Mouse (Mus musculus) kidney, postnatal 25 days (tissue): ENCODE results near the gene Abl2.

Source experiments
- DNase-seq, 2 experiments: peaks; one replicate each; pipeline ENCODE4 v3.0.0; 2021; ENCODE audit warnings: mixed read lengths in 2 of 2

Gene Abl2

GRCm38 (mm10) chr1:156585512-156585911 lies 26.9 kb downstream of the Abl2 start:
- DNase-seq, result no peak

- DNase-seq, result no peak
These were observed 31.3 kb downstream of the Abl2 start for GRCm38 (mm10) chr1:156589811-156590305.

GRCm38 (mm10) chr1:156590357-156590756 lies 31.8 kb downstream of the Abl2 start:
- no peak for DNase-seq

- DNase-seq, result no peak
These were observed 34.7 kb downstream of the Abl2 start for GRCm38 (mm10) chr1:156593267-156593666.

- DNase-seq, result no peak
These were observed 38.5 kb downstream of the Abl2 start for GRCm38 (mm10) chr1:156597089-156597488.

GRCm38 (mm10) chr1:156602545-156602944 lies 44.0 kb downstream of the Abl2 start:
- no peak for DNase-seq

GRCm38 (mm10) chr1:156605094-156605866 lies 46.7 kb downstream of the Abl2 start:
- DNase-seq, result peak in 1 of 2 experiments; percentile 50

GRCm38 (mm10) chr1:156605940-156606339 lies 47.4 kb downstream of the Abl2 start:
- no peak for DNase-seq

- no peak for DNase-seq
These were observed 49.9 kb downstream of the Abl2 start for GRCm38 (mm10) chr1:156608496-156608895.

GRCm38 (mm10) chr1:156610257-156610656 lies 51.7 kb downstream of the Abl2 start:
- DNase-seq, result no peak

- DNase-seq, result peak; percentile 59 to 83
These were observed 55.4 kb downstream of the Abl2 start for GRCm38 (mm10) chr1:156613855-156614530.

GRCm38 (mm10) chr1:156614710-156615109 lies 56.1 kb downstream of the Abl2 start:
- no peak for DNase-seq

GRCm38 (mm10) chr1:156615381-156616133 lies 57.0 kb downstream of the Abl2 start:
- peak; percentile 84 to 92 for DNase-seq

GRCm38 (mm10) chr1:156616989-156617598 lies 58.5 kb downstream of the Abl2 start:
- no peak for DNase-seq

GRCm38 (mm10) chr1:156617811-156618210 lies 59.2 kb downstream of the Abl2 start:
- no peak for DNase-seq

- no peak for DNase-seq
These were observed 61.8 kb downstream of the Abl2 start for GRCm38 (mm10) chr1:156620292-156620909.

- no peak for DNase-seq
These were observed 62.4 kb downstream of the Abl2 start for GRCm38 (mm10) chr1:156620951-156621350.

- no peak for DNase-seq
These were observed 65.6 kb downstream of the Abl2 start for GRCm38 (mm10) chr1:156624231-156624630.

GRCm38 (mm10) chr1:156626729-156627128 lies 68.1 kb downstream of the Abl2 start:
- no peak for DNase-seq

GRCm38 (mm10) chr1:156629984-156630383 lies 71.4 kb downstream of the Abl2 start:
- peak in 1 of 2 experiments; percentile 16 for DNase-seq

- peak in 1 of 2 experiments; percentile 23 for DNase-seq
These were observed 72.4 kb downstream of the Abl2 start for GRCm38 (mm10) chr1:156630965-156631364.

- peak; percentile 42 to 51 for DNase-seq
These were observed 74.5 kb downstream of the Abl2 start for GRCm38 (mm10) chr1:156633095-156633494.
